Mouse (Mus musculus) stomach, adult 2 months (tissue): ENCODE measurements around the gene Rexo2. TPM values are rescaled to one million over a fixed set of nuclear protein-coding genes. Genes with fewer than 3 reads are reported as not detected.

Experiments used
- polyA plus RNA-seq: library from polyadenylated mRNA; depleted of rRNA; stranded (reverse); fragments of >200 nt; gene quantifications from 2 replicates; pipeline ENCODE4 v1.2.3, GENCODE M21; 2012; rRNA removed

Gene Rexo2
- polyA plus RNA-seq: 33.4 and 35.4 TPM in 2 replicates

GRCm38 (mm10) chr9:48480411-48481213 is at the start of gene Rexo2:
TSS of gene Rexo2 (minus strand) at chr9:48480623.

GRCm38 (mm10) chr9:48494817-48495547 is 14.6 kb upstream of the Rexo2 start, which contains the start of the genes Rbm7 and Gm5617:
TSS of gene Rbm7 (minus strand) at chr9:48495299.
TSS of gene Gm5617 (plus strand) at chr9:48495442.

Other genes starting within 250 kb of the Rexo2 start
- 0.08 and 0.46 TPM in 2 replicates for gene Nxpe2, start 127.2 kb downstream of the Rexo2 start, polyA plus RNA-seq
- 3.2 and 5.1 TPM in 2 replicates for gene Rbm7, start 14.7 kb upstream of the Rexo2 start, polyA plus RNA-seq
- 37.6 and 42.1 TPM in 2 replicates for gene Gm5617, start 14.8 kb upstream of the Rexo2 start, polyA plus RNA-seq
- gene Nnmt, start 124.5 kb upstream of the Rexo2 start, polyA plus RNA-seq: 0.09 and 1.3 TPM in 2 replicates